Mouse (Mus musculus): ENCODE data around the gene Mob3a. TPM values are rescaled to one million over a fixed set of nuclear protein-coding genes. Genes with fewer than 3 reads are reported as not detected.
A peak's percentile ranks its signal among the peaks of the same experiment; 100 is the strongest.
"Not testable (repeated sequence)": the region's sequence is repeated elsewhere in the genome, so short reads cannot be mapped to it uniquely, and the experiment has no call there.

Gene Mob3a
- total RNA-seq, 2 experiments from 2014 or later: 22.8 to 38.6 TPM

GRCm38 (mm10) chr10:80666837-80667412, 34.9 kb downstream of the Mob3a start:
- no peak for ATAC-seq (replicated peaks; ENCODE audit: low FRiP score, low TSS enrichment, poor library complexity, severe bottlenecking)

- no peak for ATAC-seq (replicated peaks; ENCODE audit: low FRiP score, low TSS enrichment, poor library complexity, severe bottlenecking)
These were observed 35.6 kb downstream of the Mob3a start for GRCm38 (mm10) chr10:80665981-80666733.

GRCm38 (mm10) chr10:80665459-80665858, 36.3 kb downstream of the Mob3a start:
- no peak for ATAC-seq (replicated peaks; ENCODE audit: low FRiP score, low TSS enrichment, poor library complexity, severe bottlenecking)

- ATAC-seq (replicated peaks; ENCODE audit: low FRiP score, low TSS enrichment, poor library complexity, severe bottlenecking): no peak
These were observed 36.8 kb downstream of the Mob3a start for GRCm38 (mm10) chr10:80665016-80665380.

GRCm38 (mm10) chr10:80664197-80665015, 37.4 kb downstream of the Mob3a start:
- peak; percentile 73 for ATAC-seq (replicated peaks; ENCODE audit: low FRiP score, low TSS enrichment, poor library complexity, severe bottlenecking)

GRCm38 (mm10) chr10:80663485-80664196, 38.1 kb downstream of the Mob3a start:
- ATAC-seq (replicated peaks; ENCODE audit: low FRiP score, low TSS enrichment, poor library complexity, severe bottlenecking): 0 out of 2 replicates have a peak, but pooled peaks have one; percentile 11

GRCm38 (mm10) chr10:80661149-80661548, 40.6 kb downstream of the Mob3a start:
- ATAC-seq (replicated peaks; ENCODE audit: low FRiP score, low TSS enrichment, poor library complexity, severe bottlenecking): no peak

GRCm38 (mm10) chr10:80659213-80659612, 42.6 kb downstream of the Mob3a start:
- no peak for ATAC-seq (replicated peaks; ENCODE audit: low FRiP score, low TSS enrichment, poor library complexity, severe bottlenecking)

GRCm38 (mm10) chr10:80658841-80659202, 43.0 kb downstream of the Mob3a start:
- ATAC-seq (replicated peaks; ENCODE audit: low FRiP score, low TSS enrichment, poor library complexity, severe bottlenecking): peak; percentile 76

- no peak for ATAC-seq (replicated peaks; ENCODE audit: low FRiP score, low TSS enrichment, poor library complexity, severe bottlenecking)
These were observed 43.5 kb downstream of the Mob3a start for GRCm38 (mm10) chr10:80658194-80658840.

- ATAC-seq (replicated peaks; ENCODE audit: low FRiP score, low TSS enrichment, poor library complexity, severe bottlenecking): no peak
These were observed 44.7 kb downstream of the Mob3a start, which contains the start of gene Btbd2 for GRCm38 (mm10) chr10:80656863-80657623. Btbd2 (minus strand) TSS chr10:80657071.

- ATAC-seq (replicated peaks; ENCODE audit: low FRiP score, low TSS enrichment, poor library complexity, severe bottlenecking): peak; percentile 60
These were observed 45.5 kb downstream of the Mob3a start for GRCm38 (mm10) chr10:80656130-80656862.

- no peak for ATAC-seq (replicated peaks; ENCODE audit: low FRiP score, low TSS enrichment, poor library complexity, severe bottlenecking)
These were observed 46.2 kb downstream of the Mob3a start for GRCm38 (mm10) chr10:80655406-80656129.

GRCm38 (mm10) chr10:80654866-80655265, 46.9 kb downstream of the Mob3a start:
- no peak for ATAC-seq (replicated peaks; ENCODE audit: low FRiP score, low TSS enrichment, poor library complexity, severe bottlenecking)

- no peak for ATAC-seq (replicated peaks; ENCODE audit: low FRiP score, low TSS enrichment, poor library complexity, severe bottlenecking)
These were observed 48.5 kb downstream of the Mob3a start for GRCm38 (mm10) chr10:80653156-80653720.

GRCm38 (mm10) chr10:80650392-80650791, 51.4 kb downstream of the Mob3a start:
- ATAC-seq (replicated peaks; ENCODE audit: low FRiP score, low TSS enrichment, poor library complexity, severe bottlenecking): no peak

- ATAC-seq (replicated peaks; ENCODE audit: low FRiP score, low TSS enrichment, poor library complexity, severe bottlenecking): not testable (repeated sequence)
These were observed 51.9 kb downstream of the Mob3a start for GRCm38 (mm10) chr10:80649910-80650309.

All from megakaryocyte-erythroid progenitor cell, adult 5-6 weeks (primary cell).